Mouse (Mus musculus) adrenal gland, postnatal 14 days (tissue): Measurements from ENCODE around the gene Klf16. TPM values are rescaled to one million over a fixed set of nuclear protein-coding genes. Genes with fewer than 3 reads are reported as not detected.
A peak's percentile ranks its signal among the peaks of the same experiment; 100 is the strongest.

ENCODE experiments used
- DNase-seq: peaks from one replicate; pipeline ENCODE4 v3.0.0; 2021; ENCODE audit warnings: mixed read lengths
- total RNA-seq: library from RNA; stranded (reverse); gene quantifications from 2 replicates; pipeline ENCODE4 v1.2.3, GENCODE M21; 2021

Gene Klf16
- total RNA-seq, 1 experiment from 2014 or later = 11.6 TPM

GRCm38 (mm10) chr10:80575925-80576324 is 1.2 kb downstream of the Klf16 start:
- DNase-seq = no peak

DNA sequence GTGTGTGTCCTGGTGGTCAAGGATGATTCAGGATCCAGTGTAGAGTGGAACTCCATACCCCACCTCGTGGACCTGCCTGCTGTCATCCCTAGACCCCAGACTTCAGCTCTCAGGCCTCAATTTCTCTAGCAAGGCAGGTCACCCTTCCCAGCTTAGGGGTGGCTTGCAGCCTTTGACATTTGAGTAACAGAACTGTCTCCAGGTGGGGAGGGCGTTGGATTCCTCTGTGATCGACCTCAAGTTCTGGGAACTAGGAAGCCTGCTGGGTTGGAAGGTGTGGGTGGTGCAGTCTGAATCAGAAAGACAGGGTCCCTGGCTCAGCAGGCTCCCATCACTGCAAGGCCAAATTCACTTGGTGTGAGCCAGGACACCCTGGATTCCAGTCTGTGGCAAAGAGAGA is 2.2 kb downstream of the Klf16 start:
- DNase-seq = no peak

DNA sequence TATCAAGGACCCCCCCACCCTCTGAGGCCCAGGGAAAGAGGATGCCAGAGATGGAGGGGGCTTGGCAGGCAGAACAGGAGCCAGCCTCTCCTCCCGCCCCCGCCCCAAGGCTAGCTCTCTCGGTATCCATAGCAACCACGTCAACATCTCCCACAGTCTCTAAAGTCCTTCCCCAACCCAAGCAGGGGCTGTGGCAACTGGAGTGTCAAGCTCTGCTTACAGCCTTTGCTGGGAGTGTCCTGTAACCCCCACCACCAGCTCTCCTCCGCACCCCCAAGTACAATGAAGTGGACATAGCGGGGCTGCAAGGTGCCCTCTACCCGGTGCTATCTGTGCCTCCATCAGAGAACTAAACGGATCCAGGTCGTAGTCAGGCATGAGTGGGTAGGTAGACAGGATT is 3.2 kb downstream of the Klf16 start:
- DNase-seq = no peak

- no peak for DNase-seq
These were observed 4.6 kb downstream of the Klf16 start for GRCm38 (mm10) chr10:80572477-80572876.

- no peak for DNase-seq
These were observed 6.0 kb downstream of the Klf16 start for GRCm38 (mm10) chr10:80570871-80571836.

- no peak for DNase-seq
These were observed 6.7 kb downstream of the Klf16 start for GRCm38 (mm10) chr10:80570419-80570818.

- DNase-seq = peak; percentile 89
These were observed 7.5 kb downstream of the Klf16 start for GRCm38 (mm10) chr10:80569664-80570066.

DNA sequence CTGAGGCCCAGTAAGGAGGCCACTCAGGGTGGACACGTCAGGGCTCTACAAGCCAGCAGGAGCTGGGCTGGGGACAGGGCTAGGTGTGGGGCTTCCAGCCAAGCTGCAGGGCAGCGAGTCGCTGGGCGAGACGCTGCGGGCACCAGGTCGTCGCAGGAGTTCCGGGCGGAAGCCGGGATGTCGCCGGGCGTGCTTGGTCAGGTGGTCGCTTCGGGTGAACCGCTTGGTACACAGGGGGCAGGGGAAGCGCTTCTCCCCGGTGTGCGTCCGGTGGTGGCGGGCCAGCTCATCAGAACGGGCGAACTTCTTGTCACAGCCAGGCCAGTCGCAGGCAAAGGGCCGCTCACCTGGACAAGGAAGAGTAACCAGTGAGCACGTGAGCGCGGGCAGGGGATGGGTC is 8.2 kb downstream of the Klf16 start:
- DNase-seq = no peak

DNA sequence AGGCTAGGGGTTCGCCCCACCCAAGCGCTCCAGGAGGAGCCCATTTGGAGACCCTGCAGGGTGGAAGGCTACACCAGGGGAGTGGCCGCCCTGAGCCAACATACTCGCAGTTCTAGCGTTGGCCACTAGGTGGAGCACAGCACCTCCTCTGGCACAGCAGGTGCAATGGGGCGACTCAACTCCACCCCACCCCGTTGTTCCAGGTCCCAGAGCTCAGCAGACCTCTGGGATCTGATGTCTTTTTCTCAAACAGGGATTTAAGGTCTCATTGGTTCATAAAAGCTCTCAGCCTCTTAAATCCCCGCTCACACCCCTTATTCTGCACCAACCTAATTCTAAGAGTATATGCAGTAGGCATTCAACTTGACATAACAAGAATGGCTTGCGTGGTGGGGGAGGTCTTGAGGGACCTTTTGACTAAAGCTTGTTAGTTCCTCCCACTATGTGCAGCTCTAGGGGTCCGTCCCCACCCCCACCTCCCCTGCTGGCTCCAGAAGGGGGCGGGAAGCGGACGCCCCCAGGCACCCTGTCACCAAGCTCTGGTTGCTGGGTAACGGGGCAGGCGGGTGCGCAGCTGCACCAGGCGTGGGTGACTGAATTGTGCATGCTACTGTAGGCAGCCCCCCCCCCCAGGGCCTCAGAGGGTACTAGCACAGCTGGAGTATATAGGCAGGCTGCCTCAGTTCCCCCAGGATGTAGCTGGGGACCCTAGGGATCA is 10.6 kb downstream of the Klf16 start:
- peak; percentile 91 for DNase-seq

DNA sequence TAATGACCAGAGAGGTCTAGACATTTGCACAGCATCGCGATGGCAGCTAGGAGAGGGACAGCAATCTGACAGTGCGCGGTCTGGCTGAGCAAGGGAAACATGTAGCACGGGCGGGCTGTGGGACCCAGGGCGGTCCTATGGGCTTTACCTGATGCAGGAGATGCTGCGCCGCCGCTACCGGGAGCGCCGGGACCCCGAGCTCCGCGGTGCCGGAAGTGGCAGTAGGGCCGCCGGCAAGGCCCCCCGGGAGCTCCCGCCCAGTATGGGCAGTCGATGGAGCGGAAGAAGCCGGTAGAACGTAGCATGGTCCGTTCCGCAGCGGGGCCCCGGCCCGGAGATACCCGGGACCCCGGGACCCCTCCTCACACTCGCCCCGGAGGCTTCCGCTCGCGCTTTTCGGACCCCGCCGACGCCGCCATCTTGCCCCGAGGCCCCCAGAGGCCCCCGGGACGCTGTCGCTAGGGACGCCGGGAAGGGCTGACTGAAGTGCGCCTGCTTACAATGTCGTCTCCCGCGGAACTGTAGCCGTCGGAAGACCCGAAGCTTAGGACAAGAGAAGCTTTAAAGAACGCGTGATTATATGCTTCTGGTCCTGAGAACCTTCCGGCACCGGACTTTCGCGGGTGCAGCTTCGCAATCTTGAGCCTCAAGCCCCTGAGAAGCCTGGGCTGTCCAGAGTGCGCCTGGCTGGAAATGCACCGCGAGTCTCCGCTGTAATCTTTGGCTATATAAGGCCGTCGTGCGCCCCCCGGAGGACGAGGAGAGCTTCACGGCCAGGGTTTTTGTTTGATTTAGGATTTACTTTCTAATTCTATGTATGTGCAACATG is 15.8 kb downstream of the Klf16 start, which contains the start of gene Rexo1:
Rexo1 (minus strand) TSS at position 445 of the 829 bp plus-strand sequence.
- peak; percentile 96 for DNase-seq

DNA sequence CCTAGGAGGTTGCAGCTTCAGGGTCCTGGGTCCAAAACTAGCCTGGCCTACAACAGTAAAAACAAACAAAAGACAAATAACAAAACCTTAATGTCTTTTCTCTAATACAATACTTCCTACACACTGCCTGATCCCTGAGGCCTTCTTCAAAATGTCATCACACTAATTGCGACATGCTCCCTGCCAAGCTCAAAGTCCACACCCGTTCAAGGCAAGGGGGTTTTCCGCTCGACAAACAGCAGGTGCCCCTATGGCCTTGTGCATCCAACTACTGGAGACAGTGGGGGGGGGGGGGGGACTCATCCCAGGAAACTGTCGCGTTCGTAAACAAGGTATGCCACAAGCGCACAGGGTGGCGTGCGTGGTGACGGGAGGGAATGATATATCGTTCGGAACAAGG is 16.5 kb downstream of the Klf16 start:
- no peak for DNase-seq

GRCm38 (mm10) chr10:80559431-80559830 is 17.7 kb downstream of the Klf16 start:
- no peak for DNase-seq

- peak; percentile 94 for DNase-seq
These were observed 19.7 kb downstream of the Klf16 start for GRCm38 (mm10) chr10:80557346-80557965.

DNA sequence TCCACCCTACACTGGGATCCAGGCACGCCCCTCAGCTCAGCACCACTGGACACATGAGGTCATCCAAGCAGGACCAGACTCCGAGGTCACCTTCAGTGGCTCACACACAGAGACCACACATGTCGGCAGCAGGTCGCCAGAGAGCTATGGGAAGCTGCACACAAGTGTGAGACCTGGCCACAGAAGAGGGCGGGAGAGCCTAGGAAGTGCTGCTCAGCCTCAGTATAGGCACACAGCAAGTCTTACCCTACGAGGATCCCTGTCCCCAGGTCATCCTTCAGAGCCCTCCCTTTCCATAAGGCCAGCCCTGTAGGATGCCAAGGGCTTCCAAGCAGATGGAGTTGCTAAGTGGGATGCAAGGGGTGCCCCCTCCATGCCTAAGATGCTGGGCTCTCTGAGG is 23.1 kb downstream of the Klf16 start:
- no peak for DNase-seq

DNA sequence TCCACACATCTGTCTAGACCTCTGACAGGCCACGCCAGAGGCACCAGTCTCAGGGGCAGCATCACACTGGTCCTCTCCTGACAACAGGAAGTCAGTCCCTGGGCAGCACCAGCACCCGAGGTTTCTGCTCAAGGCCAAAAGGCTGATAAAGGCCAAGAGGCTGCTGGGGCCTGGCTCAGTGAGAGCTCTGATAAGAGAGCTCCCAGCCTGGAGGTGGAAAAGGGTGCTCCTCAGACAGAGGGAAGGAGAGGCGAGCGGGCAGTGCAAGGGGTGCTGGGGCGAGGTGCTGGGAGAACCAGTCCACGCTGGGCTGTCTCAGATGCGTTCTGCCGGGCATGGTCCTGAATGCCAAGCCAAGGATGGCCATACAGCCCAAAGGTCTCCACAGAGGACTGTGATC is 23.5 kb downstream of the Klf16 start:
- DNase-seq = no peak

DNA sequence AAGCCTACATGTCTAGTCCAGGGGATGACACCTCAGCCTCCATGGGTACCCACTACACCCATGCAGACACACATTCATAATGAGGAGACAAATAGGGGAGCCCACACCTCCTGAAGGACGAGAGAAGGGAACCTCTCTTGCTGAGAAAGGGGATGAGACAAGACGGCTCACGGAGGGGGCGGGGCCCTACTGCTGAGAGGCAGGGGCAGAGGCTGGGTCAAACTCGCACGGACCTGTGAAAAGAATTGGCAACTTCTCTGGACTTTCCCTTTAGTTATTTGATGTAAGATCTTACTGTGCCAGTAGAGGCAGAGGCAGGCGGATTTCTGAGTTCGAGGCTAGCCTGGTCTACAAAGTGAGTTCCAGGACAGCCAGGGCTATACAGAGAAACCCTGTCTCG is 24.8 kb downstream of the Klf16 start:
- no peak for DNase-seq

DNA sequence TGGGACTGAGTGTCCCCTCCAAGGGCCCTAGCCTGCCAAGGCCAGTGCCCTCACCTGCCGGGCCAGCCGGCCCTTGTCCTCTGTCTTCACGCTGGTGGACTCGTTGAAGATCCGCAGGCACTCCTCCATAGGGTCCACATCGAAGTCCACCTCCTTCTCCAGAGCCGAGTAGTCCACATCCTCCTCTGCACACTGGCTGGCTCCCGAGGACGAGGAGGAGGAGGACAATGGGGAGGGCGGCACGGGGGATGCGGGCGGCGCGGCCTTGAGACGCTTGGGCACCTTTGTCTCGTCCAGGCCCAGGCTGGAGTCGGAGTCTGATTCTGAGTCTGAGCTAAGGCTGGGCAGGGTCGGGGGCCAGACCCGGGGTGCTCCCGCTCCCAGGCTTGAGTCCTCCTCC is 27.8 kb downstream of the Klf16 start:
- DNase-seq = peak; percentile 57

- peak; percentile 95 for DNase-seq
These were observed 28.6 kb downstream of the Klf16 start for GRCm38 (mm10) chr10:80548428-80549006.

GRCm38 (mm10) chr10:80547539-80547938 is 29.6 kb downstream of the Klf16 start:
- DNase-seq = peak; percentile 50

DNA sequence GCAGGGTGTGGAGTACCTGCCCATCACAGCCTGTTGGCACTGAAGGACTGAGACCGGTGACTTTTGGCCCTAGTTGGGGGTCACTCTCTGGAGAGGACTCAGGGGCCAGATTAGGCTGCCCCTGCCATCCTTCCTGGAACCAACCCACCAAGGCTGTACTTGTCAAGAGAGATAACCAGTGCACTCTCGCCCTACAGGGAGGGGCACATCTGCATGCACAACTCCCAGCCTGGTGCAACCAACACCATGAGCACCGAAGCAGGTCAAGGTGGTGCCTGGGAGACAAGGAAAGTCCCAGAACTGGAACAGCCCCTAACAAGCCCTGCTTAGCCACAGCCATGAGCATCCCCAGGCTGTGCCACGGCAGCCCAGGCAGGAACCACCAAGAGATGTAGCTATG is 30.2 kb downstream of the Klf16 start:
- peak; percentile 18 for DNase-seq

GRCm38 (mm10) chr10:80545590-80545989 is 31.5 kb downstream of the Klf16 start:
- DNase-seq = peak; percentile 49

DNA sequence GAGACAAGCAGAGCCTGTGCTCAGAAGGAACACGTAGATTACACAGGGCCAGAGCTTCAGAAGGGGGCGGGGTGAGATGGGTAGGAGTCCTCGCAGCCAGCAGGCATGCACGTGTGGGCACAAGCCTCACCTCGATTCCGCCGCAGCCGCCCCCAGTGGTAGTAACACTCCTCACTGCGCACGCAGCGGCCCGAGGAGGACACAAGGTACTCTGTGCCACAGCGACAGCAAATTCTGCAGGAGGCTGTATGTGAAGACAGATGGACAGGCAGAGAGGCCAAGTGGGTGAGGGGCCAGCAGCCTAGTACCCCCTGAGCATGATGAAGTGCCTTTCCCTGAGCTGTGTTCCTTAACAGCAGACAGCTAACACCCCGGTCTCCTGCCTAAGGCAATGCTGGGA is 33.2 kb downstream of the Klf16 start:
- no peak for DNase-seq
